35 mouse cellular contexts compared by ENCODE assay signal in genomic region chr3:147041201-147041600, GRCm38 (mm10).
"Had no signal": no experiment of that assay in that cellular context is flagged by ENCODE, and none has a peak within 500 bp of the region (broad histone marks: within the 10 kb centered on the region; RNA-seq: fewer than 3 reads in every experiment).

No protein-coding gene starts in this region.

- H3K4me2 ChIP-seq: heart, embryonic 11.5 days; heart, embryonic 12.5 days; heart, embryonic 13.5 days; heart, embryonic 15.5 days; hindbrain, embryonic 12.5 days; hindbrain, embryonic 13.5 days; hindbrain, embryonic 14.5 days; hindbrain, embryonic 15.5 days; intestine, embryonic 15.5 days; kidney, embryonic 15.5 days had no signal

- H3K9ac ChIP-seq: heart, embryonic 12.5 days; heart, embryonic 13.5 days; heart, embryonic 15.5 days; hindbrain, embryonic 12.5 days; hindbrain, embryonic 13.5 days; hindbrain, embryonic 14.5 days; hindbrain, embryonic 15.5 days; intestine, embryonic 15.5 days; kidney, embryonic 15.5 days had no signal

- H3K4me1 ChIP-seq: heart, embryonic 10.5 days; heart, embryonic 12.5 days; hindbrain, embryonic 10.5 days; hindbrain, embryonic 12.5 days; hindbrain, embryonic 13.5 days; hindbrain, embryonic 15.5 days; intestine, embryonic 15.5 days; kidney, embryonic 15.5 days had no signal

- DNase-seq: heart, postnatal 14 days; heart, postnatal 36 days; heart, postnatal 4 days; kidney, adult 11 months; kidney, adult 18-20 months; kidney, adult 2 months; kidney, adult 8-10 months; kidney, adult 9 months; kidney, postnatal 10 days; kidney, postnatal 14 days; kidney, postnatal 25 days; kidney, postnatal 36 days; kidney, postnatal 4 days; layer of hippocampus, adult 9-11 months; layer of hippocampus, postnatal 36 days had no signal

- H3K4me3 ChIP-seq: heart, embryonic 10.5 days; heart, embryonic 12.5 days; heart, embryonic 13.5 days; heart, embryonic 15.5 days; hindbrain, embryonic 10.5 days; hindbrain, embryonic 12.5 days; hindbrain, embryonic 13.5 days; hindbrain, embryonic 15.5 days; intestine, embryonic 15.5 days; kidney, embryonic 15.5 days; layer of hippocampus, adult 2 months; left cerebral cortex, adult 2 months had no signal

- H3K9me3 ChIP-seq: heart, embryonic 10.5 days; heart, embryonic 12.5 days; heart, embryonic 13.5 days; heart, embryonic 15.5 days; hindbrain, embryonic 10.5 days; hindbrain, embryonic 12.5 days; hindbrain, embryonic 13.5 days; hindbrain, embryonic 15.5 days; intestine, embryonic 15.5 days; kidney, embryonic 15.5 days had no signal

- H3K27ac ChIP-seq: heart, embryonic 10.5 days; heart, embryonic 13.5 days; heart, embryonic 15.5 days; hindbrain, embryonic 10.5 days; hindbrain, embryonic 12.5 days; hindbrain, embryonic 13.5 days; hindbrain, embryonic 14.5 days; hindbrain, embryonic 15.5 days; hindbrain, postnatal 0 days; intestine, embryonic 15.5 days; kidney, embryonic 15.5 days; kidney, postnatal 0 days; layer of hippocampus, adult 2 months; left cerebral cortex, adult 2 months had no signal

- H3K27me3 ChIP-seq: heart, embryonic 12.5 days; heart, embryonic 13.5 days; heart, embryonic 15.5 days; hindbrain, embryonic 12.5 days; hindbrain, embryonic 13.5 days; hindbrain, embryonic 15.5 days; intestine, embryonic 15.5 days; kidney, embryonic 15.5 days had no signal

- ATAC-seq: hindbrain, embryonic 16.5 days; hindbrain, postnatal 0 days; inflammation-experienced regulatory T-cells, adult 6 months; intestine, embryonic 15.5 days; intestine, embryonic 16.5 days; intestine, postnatal 0 days had no signal

- H3K36me3 ChIP-seq: heart, embryonic 10.5 days; heart, embryonic 12.5 days; heart, embryonic 13.5 days; heart, embryonic 15.5 days; hindbrain, embryonic 10.5 days; hindbrain, embryonic 12.5 days; hindbrain, embryonic 13.5 days; hindbrain, embryonic 15.5 days; intestine, embryonic 15.5 days; kidney, embryonic 15.5 days had no signal
